Mouse (Mus musculus): ENCODE results near the gene Ralb.
A peak's percentile ranks its signal among the peaks of the same experiment; 100 is the strongest.

Ralb gene

DNA sequence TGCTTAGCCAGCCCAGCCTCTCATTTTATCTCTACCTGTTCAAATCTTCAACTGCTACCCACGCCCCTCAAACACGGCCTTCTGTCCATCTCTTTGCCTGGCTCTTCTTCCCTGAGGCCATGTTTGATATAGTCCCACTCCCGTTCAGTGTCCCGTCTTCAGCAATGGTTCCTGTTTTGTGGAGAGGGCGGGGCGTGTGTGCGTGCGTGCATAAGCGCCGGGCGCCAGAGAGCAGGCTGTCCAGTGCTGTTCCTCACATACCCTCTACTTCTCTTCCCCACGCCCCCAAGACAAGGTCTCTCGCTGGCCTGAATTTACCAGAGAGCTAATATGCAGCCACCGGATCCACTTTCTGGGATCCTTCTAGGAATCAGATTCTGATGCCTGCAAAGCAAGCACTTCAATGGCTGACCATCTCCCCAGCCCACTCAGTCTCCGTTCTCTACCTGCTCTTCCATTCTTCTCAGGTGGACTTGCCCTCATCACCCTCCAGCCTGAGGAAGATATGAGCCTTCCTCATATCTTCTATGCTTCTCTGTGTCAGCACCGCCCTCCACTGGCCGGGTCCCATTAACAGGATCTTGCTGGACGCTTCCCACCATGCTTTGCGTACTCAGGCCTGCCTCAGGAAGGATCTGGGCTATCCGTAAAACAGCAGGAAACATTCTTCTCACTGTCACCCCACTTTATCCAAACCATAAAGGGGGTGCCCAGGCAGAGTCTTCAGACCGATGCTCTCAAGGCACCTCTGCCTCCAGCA, 60.8 kb downstream of the Ralb start:
- DNase-seq, result no peak

DNA sequence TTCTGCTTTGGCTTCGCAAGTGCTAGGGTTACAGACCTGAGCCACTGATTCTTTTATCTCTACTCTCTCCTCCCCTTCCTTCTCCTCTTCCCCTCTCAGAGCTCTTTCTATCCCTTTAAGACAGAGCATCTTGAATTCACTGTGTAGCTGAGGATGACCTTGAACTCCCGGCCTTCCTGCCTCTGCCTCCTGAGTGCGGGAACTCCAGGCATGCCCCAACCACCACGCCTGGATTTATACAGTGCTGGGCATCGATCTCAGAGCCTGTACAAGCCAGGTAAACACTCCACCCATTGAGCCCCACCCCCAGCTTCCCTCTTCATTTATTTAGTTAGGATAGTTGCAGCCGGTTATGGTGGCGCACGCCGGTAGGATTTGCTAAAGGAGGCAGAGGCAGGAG, 61.7 kb downstream of the Ralb start:
- DNase-seq, result no peak

DNA sequence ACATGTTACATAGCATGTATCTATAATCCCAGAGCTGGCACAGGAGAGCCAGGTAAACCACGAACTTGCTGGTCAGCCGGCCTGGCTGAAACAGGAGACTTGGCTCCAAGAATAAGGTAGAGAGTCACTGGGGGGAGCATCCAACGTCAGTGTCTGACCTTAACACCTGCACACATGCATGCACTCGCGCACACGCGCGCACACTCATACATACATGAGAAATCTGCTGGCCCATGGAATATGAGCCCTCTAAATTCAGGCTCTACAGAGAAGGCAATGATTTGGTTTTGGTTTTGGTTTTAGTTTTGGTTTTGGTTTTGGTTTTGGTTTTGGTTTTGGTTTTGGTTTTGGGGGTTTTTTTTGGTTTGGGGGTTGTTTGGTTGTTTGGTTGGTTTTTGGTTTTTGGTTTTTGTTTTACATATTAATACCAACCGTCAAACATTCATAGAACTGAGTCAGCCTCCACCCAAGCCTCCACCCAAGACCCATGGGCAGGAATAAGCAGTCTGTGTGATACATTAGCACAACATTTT, 66.4 kb downstream of the Ralb start:
- DNase-seq, result no peak

DNA sequence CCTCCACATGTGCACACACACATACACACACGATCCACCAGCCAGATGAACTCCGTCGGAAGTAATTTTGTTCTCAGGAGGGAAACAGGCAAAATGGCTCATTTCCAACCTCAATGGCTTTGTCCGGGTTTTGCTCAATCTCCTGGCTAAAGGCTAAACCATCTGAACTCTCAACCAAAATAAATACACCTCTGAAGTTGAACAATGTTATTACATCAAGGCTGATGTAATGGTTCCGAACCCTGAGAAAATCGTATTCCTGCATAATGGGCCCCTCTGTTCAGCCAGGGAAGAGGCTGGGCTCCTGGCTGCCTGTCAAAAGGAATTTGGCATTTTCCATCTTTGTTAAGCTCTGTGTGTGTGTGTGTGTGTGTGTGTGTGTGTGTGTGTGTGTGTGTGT, 67.2 kb downstream of the Ralb start:
- no peak for DNase-seq

DNA sequence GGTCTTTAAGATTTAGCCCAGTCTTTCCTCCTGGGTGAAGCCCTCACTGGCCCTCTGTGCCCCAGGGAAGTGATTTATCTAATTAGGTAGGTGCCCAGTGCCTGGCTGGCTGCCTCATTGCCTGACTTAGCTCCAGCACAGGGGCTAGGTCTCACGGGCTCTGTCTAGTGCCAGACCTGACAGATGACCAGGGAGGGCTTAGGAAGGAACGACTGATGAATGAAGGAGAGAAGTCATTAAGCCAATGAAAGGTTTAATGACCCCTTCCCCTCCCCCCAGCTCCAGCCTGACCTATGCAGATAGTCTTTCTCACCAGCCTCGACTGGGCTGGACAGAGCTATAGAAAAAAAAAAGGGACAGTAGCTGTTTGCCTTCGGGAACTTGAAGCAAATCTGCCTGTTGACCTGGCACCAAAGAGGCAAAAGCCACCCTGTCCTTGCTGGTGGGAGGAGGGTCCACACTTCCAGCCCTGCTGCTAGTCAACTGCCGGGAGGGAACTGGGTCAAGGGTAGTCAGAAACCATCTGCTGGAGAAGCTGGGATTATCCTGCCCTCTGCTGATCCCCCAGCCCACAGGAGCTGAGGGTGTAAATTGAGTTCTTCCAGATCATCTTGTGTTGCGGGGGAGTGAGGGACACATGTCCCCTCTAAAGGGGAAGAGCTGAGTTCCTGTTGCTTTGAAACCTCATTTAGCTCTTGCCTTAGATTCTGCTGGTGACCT, 80.3 kb downstream of the Ralb start:
- DNase-seq, result no peak

DNA sequence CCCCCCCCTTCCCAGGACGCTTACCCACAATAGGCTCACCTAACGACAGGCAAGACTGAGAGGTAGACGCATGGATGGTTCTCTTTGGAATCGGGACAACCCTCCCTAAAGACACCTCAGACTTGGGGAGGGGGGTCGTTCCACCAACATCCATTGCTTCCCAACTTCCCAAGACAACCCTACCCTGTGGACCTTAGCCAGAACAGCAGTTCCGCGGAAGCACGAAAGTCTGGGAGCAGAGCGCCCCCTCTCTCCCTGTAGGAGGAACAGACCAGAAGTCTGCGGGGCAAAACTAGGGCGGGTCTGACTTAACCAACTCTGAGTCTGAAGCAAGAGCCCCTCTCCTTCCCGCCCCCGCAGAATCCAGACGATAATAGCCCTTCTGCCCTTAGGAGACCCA, 81.1 kb downstream of the Ralb start:
- DNase-seq, result no peak

DNA sequence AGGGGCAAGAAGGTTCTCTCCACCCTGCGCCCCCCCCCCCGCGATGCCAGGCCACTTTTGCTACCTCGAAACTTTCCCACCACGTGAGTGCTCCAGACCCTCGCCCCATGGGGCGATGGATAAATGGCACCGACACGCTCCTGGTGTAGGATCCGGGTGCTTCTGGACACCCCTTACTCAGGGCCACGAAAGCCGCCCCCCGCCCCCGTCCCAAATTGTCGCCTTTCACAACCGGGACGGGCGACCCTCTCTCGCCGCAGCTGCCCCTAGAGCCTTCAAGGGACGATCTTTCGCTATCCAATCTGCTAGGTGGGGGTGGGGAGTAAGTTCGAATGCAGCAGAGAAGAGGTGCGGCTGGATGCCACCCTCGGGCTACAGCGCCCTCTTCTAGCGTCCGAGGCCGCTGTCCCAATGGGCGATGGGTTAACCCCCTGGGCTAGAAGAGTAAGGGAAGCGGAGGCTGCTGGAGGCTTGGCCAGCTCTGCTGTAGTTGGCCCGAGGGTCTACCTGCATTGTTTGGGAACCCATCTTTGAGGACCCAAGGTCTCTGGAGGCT, 82.1 kb downstream of the Ralb start:
- no peak for DNase-seq

DNA sequence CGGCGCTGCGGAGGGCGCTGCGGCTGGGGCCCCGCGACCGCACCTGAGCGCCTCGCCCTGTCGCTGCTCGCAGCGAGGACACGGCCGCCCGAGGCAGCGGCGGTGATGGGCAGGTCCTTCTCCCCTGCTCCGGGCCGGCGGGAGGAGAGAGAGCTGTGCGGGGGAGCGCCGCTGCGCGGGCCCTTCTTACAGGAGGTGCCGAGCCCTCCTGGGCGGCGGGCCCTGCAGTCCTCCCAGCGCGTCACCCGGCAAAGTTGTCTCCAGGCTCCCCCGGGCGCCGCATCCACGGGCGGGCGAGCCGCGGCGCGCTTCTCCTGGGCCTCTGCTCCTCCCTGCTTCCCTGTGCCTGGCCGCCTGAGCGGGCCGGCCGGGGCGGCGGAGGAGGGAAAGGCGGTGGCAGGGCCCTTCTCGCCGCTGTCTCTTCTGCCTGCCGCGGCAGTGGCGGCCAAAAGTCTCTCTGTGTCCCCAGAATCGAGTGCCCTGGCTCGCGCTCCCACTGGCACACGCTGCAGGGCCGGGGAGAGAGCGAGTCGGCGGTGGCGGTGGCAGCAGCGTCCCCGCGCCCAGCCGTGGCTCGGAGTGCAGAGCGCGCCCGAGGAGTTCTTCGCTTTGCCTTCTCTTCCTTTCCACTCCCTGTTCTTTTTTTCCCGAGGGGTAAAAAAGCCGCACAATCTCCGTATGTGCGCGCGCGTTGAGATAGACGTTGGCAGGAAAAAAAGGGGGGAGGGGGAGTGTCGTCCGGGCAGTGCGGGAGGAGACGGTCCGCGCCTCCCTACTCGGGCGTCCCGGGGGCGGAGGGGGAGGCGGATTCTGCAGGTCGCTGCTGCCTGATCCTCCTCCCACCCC, 82.8 kb downstream of the Ralb start, which contains the start of gene Inhbb:
Gene Inhbb, minus strand, starts transcription at position 673 of the 846 bp plus-strand sequence.
- no peak for DNase-seq

DNA sequence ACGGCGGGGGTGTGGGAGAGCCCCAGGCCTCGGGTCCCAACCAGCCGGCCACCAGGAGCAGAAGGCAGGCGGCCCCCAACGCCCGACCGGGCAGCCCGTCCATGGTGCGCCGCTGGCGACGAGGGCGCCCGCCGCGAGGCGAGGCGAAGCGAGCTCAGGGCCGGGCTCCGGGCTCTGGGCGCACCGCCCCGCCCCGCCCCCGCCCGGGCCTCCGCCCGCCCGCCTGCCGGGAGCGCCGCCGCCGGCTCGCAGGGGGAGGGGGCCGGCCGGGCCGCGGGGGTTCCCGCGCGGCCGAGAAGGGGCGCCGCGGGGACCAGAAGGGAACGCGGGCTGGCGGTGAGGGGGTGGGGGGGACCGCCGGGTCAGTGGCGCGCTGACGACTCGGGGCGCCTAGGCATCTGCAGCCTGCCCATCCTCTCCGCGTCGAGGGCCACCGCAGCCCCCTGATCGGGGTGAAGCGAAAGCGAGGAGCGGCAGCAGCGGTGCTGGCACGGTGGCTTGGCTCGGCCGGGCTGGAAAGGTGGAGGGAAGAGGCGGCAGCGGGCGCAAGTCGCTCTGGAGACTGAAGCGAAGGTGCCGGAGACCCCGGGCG, 83.5 kb downstream of the Ralb start:
- peak; percentile 2 for DNase-seq

Measured in thymus, postnatal 25 days (tissue).